Mouse (Mus musculus) lung, adult 18-20 months (tissue): ENCODE results near the gene Aebp1.

Experiments used
- DNase-seq, 2 experiments: peaks; one replicate each; pipeline ENCODE4 v3.0.0; 2022; ENCODE audit warnings: mixed read lengths in 2 of 2

The Aebp1 gene

GRCm38 (mm10) chr11:5861678-5862393, at the start of gene Aebp1:
Gene Aebp1 (plus strand): TSS chr11:5861947.
- DNase-seq = peak; percentile 42 to 55

- DNase-seq = no peak
Measured at GRCm38 (mm10) chr11:5813381-5813780, 48.4 kb upstream of the Aebp1 start.

DNA sequence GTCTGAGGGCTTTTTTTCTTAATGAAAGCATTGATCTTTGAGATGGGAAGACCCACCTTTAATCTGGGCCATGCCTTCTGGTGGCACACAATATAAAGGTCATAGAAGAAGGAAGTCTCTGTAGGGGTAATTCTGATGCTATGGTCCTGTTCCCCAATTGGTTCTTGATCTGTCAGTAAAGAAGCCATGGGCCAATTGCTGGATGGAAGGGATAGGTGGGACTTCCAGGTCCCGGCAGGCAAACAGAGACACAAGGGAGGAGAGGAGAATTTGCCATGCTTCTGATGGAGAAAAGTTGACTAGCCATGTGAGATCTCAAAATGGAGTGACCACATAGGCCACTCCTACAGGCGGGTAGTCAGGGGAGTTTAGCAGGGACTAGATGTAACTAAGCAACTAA, 42.5 kb upstream of the Aebp1 start:
- DNase-seq = no peak

GRCm38 (mm10) chr11:5825432-5825831, 36.3 kb upstream of the Aebp1 start:
- no peak for DNase-seq

DNA sequence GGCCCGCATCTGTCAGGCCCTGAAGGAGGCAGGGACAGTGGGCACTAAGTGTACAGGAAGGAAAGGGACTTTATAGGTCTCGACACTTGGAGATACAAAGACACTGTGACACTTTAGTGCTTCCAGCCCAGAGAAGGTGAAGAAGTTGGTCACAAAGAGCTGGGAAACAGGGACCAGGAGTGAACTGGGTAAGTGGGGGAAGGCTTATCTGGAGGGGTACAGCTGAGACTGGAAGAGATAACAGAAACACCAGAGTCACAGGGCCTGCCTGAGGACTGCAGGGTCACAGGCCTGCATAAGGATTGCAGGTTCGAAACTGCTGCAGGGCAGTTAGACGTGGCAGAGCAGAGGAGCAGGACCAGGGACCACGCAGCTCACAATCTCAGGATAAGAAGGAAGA, 33.8 kb upstream of the Aebp1 start:
- DNase-seq = no peak

GRCm38 (mm10) chr11:5828509-5829191, 33.1 kb upstream of the Aebp1 start:
- DNase-seq = no peak

- DNase-seq = no peak
Measured at GRCm38 (mm10) chr11:5829327-5829726, 32.4 kb upstream of the Aebp1 start.

DNA sequence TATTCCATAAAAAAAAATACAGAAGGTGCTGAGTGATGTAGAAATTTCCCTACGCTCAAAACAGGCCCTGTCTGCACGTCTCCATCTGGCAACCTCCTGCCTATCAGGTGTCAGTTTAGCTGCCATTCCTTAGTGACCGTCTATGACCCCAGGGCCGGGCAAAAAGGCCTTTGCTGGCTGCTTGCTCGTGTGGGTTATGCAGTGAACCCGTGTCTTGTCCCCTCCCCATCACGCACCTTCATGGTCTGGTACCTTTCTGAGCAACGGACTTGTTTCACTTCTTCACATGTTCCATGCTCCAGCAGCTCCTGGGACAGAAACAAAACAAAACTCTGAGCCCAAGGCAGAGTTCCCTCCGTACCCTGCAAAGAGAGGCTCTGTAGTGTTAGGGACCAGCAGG, 27.2 kb upstream of the Aebp1 start:
- DNase-seq = no peak

- DNase-seq = no peak
Measured at GRCm38 (mm10) chr11:5835057-5835456, 26.7 kb upstream of the Aebp1 start.

GRCm38 (mm10) chr11:5836126-5836525, 25.6 kb upstream of the Aebp1 start:
- DNase-seq = no peak

DNA sequence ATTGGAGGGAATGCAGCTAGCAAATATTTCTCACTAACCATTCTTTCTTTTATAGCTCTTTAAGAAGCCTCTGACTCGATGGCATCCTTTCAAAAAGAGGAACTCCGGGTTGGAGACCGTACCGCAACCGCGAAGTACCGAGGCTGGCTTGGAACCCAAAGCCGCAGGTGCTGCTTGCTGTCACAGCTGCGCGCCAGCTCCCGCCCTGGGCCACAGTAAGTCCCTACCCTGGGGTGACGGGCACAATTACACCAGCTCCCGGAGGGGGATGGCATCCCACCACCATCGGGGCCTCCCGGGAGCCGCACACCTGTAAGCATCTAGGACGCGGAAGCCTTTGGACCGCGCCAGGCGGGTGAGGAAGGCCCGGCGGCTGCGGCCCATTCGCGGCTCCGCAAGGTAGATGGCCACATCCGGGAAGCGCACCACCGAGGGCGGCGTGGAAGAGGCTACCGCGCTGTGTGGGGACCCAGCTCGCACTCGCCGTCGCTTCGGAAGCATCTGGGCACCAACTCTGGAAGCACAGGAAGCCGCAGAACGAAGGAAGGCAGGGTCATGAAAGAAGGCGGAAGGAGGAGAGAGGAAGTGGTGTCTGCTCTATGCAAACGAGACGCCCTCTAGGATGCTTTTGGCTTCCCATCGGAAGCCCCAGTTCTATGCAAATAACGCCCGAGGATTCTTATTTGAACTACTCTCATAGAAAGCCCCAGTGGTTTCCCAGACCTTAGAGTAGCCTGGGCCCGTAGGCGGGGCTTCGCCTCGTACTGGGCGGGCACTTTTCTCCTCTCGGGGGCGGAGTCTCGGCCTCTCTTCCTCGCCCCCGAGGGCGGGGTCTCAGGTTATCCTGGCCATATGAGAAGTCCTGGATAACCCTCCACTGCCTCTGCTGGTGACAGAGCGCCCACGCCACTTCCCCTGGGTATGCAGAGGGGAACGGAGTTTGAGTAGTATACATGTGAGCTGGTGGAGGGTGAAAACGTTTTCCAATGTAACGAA, 24.2 kb upstream of the Aebp1 start, which contains the start of gene Polm:
Polm (minus strand) TSS at position 766 of the 996 bp plus-strand sequence.
- DNase-seq = peak; percentile 94 to 96

- no peak for DNase-seq
Measured at GRCm38 (mm10) chr11:5840346-5840745, 21.4 kb upstream of the Aebp1 start.

GRCm38 (mm10) chr11:5841751-5842150, 20.0 kb upstream of the Aebp1 start:
- no peak for DNase-seq

DNA sequence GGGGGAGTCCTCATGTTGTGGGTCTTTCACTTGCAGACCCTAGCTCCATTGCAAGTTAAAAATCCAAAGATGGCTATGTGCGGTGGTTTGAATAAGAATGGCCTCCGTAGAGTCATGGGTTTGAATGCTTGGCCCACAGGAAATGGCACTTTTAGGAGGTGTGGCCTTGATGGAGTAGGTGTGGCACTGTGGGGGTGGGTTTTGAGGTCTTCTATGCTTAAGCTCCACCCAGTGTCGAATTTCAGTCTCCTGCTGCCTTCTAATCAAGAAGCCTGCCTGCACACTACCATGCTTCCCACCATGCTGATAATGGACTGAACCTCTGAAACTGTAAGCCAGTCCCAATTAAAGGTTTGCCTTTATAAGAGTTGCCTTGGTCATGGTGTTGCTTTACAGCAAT, 18.6 kb upstream of the Aebp1 start:
- no peak for DNase-seq

DNA sequence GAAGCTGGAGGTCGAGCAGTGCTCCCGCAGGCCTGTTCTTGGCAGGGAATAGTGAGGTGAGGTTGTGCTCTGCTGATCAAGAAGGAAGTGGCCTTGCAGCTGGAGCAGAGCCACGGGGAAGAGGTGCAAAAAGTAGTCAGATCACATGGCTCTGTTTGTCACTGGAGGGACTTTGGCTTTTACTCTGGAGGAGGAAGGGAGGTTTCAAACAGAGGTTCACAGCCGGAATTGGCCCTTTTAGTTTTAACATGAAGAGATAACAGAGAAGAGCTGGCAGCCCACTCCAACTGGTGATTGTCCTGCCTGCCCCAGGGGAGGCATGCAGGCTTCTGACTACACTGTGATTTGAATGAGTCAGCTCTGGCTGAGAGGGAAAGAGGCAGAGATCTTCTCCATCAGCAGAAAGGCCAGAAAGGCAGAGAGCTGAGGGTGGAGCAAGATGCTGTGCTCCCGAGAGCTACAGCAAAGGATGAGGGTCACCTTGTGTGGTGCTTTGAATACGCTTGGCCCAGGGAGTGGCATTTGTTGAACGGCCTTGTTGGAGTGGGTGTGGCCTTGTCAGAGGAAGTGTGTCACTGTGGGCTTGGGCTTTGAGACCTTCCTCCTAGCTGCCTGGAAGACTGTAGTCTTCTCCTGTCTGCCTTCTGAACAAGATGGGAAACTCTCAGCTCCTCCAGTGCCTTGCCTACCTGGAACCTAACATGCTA, 15.0 kb upstream of the Aebp1 start:
- peak; percentile 58 to 60 for DNase-seq

GRCm38 (mm10) chr11:5848741-5849140, 13.0 kb upstream of the Aebp1 start:
- DNase-seq = peak in 1 of 2 experiments; percentile 38

DNA sequence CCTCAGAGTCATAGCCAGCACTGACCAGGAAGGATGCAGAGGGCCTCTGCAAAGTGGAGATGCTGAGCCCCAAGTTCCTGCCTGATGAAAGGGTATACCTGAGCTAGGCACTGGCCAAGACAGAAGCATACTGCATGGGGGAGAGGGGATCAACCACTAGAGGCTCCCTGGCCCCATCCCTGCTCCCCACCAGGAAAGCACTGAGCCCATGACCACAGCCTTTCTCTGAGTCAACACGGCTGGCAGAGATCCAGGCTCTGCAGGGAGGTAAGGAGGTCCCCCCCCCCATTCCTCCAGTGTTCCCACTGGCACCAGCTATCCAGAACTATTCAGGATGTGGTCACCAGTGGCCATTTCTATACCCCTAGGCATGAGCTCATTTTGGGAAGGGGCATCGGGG, 12.4 kb upstream of the Aebp1 start:
- DNase-seq = no peak

DNA sequence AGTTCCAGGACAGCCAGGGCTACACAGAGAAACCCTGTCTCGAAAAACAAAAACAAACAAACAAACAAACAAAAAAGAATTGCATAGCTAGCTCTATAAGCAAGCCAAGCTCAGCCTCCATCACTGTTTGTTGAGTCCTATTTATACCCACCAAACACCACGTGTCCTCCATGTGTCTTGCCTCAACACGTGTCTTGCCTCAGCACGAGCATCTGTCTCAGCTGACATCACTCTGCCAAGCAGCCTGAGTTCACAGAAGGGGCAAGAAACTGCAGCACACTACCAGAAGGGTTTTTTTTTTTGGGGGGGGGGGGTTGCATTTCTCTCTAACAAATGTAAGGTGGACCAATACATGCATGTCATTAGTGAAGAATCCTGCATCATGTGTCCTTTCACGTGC, 11.3 kb upstream of the Aebp1 start:
- DNase-seq = no peak

GRCm38 (mm10) chr11:5851021-5851736, 10.6 kb upstream of the Aebp1 start:
- no peak for DNase-seq

GRCm38 (mm10) chr11:5852314-5852713, 9.4 kb upstream of the Aebp1 start:
- DNase-seq = no peak

DNA sequence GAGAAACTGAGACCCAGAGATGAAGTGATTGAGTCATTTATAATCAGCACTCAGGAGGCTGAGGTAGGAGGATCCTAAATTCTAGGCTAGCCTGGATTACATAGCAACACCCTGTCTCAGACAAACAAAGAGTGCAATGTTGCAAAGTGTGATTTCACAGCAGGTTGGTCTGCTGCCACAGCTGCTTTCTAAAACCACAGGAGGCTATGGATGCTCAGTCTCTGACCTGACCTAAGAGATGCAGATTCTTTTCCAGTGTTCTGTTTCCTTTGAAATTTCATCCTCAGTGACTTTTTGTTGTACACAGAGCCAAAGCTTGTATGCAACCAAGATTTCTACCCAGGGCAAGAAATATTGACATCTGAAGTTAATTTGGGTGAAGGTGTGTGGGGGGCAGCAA, 6.3 kb upstream of the Aebp1 start:
- no peak for DNase-seq

- DNase-seq = peak; percentile 38 to 47
Measured at GRCm38 (mm10) chr11:5855902-5856301, 5.8 kb upstream of the Aebp1 start.
